Mouse (Mus musculus): ENCODE measurements around the gene Fblim1. TPM values are rescaled to one million over a fixed set of nuclear protein-coding genes. Genes with fewer than 3 reads are reported as not detected.

Gene Fblim1
- total RNA-seq, 2 experiments from 2014 or later = 0.90 to 1.1 TPM

- no peak for DNase-seq (ENCODE audit: low spot score)
Measured at GRCm38 (mm10) chr4:141625774-141626550, 20.1 kb upstream of the Fblim1 start.

DNA sequence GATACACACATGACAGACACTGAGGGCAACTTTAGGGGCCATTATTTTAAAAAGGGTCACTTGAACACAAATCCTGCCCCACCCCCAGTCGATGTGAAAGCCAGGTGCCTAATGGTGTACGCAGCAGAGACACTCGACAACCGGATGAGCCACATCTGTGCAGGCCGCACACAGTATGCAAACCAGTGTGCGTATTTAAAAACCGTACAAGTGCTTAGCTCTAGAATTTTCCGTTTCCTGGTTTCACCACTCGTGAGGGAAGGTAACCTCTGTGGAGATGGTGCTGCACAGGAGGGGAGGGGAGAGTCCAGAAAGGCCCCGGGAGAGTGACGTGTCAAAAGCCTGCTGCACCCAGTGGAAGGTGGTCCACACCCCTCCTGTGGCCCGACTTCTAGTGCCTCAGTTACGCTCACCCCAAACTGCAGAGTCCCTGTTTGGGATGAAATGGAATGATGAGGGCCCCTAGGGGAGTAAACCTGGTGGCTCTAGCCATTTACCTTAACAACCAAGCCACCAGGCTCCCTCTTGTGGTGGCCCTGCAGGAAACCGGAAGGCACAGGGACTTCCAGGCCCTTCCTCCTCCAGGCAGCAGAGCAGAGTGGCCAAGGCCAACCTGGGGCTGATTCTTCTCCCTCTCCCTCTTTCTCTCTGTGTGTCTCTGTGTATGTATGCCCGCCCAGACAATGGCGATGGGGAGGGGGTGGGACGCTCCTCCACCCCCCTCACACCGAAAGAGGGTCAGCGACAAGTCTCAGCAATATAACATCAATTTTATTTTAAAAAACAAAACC lies 19.3 kb upstream of the Fblim1 start:
- DNase-seq (ENCODE audit: low spot score) = no peak

- DNase-seq (ENCODE audit: low spot score) = no peak
Measured at GRCm38 (mm10) chr4:141624134-141624533, 18.2 kb upstream of the Fblim1 start.

DNA sequence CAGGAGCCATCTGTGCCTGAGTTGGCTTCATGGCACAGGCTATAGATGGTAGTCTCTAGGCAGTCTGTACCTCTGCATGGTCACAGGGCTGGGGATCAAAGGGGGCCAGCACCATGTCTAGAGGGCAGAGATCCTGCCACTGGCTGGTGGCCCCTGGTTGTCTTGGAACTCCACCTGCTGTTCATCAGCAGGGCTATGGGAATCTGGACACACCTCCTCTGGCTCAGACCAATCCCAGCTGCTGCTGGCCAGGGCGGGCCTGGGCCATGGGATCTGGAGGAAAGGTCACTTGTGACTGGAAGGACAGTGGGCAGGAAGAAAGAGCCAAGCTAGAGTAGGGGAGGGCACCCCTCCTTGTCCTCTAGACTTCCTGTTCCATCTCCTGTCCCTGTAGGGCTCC lies 17.8 kb upstream of the Fblim1 start, which contains the start of gene Slc25a34:
Gene Slc25a34, minus strand, starts transcription at position 156 of the 400 bp plus-strand sequence.
- DNase-seq (ENCODE audit: low spot score) = peak; percentile 79

GRCm38 (mm10) chr4:141623037-141623436 lies 17.1 kb upstream of the Fblim1 start:
- DNase-seq (ENCODE audit: low spot score) = no peak

- no peak for DNase-seq (ENCODE audit: low spot score)
Measured at GRCm38 (mm10) chr4:141622580-141622979, 16.7 kb upstream of the Fblim1 start.

DNA sequence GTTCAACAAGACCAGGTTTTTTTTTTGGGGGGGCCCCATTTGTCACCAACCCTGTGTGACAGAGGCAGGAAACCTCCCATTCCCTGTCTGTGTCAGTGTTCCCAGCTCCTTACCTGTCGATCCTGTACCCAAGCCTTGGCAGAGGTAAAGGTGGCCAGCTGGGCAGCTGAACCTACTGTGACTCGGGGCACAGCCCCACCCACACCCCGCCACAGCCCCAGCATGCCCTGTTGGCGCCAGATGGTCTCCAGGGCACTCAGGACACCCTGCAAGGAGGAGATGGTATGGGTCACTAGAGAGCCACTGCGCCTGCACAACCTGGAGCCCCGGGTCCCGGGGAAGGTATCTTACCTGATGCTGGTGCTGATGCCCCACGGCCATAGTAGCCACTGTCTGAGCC lies 16.2 kb upstream of the Fblim1 start:
- DNase-seq (ENCODE audit: low spot score) = no peak

DNA sequence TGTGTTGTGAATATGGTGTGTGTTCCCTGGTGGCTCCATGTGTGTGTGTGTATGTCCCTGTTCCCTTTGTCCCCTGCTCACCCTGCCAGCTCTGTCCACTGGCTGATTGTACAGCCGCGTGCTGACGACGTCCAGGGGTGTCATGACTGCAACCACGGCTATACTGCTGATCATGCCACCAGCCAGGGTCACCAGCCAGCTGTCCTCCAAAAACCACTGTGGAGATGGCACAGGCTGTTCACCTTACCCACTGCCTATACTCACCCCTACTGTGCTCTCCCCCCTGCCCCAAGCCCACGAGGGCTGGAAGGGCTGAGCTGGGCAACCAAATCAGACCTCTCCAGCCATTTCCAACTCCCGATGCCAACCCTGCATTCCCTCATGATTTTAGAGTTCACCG lies 15.4 kb upstream of the Fblim1 start:
- DNase-seq (ENCODE audit: low spot score) = no peak

DNA sequence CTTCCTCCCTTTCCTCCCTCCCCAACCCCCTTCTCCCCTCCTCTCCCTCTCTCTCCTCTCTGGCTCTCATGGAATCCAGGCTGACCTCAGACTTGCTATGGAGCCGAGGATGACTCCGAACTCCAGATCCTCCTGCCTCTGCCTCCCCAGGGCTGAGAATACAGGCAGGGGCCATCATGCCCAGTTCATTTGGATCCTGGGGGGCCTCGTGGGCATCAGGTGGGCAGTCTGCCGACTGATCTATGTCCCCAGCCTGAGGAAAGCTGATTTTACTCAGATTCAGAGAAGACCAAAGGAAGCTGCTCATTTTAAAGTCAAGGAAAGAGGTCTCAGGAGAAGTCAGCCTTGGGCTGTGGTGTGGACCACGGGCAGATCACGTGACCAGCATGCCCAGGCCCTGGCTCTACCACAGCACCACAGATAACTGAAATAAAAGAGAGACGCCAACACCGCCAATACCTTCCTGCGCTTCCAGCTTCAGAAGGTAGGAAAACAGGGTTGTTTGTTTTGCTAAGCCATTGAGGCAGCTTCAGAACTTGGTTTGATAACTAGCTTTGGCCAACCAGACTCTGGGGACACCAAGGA lies 13.5 kb upstream of the Fblim1 start:
- no peak for DNase-seq (ENCODE audit: low spot score)

DNA sequence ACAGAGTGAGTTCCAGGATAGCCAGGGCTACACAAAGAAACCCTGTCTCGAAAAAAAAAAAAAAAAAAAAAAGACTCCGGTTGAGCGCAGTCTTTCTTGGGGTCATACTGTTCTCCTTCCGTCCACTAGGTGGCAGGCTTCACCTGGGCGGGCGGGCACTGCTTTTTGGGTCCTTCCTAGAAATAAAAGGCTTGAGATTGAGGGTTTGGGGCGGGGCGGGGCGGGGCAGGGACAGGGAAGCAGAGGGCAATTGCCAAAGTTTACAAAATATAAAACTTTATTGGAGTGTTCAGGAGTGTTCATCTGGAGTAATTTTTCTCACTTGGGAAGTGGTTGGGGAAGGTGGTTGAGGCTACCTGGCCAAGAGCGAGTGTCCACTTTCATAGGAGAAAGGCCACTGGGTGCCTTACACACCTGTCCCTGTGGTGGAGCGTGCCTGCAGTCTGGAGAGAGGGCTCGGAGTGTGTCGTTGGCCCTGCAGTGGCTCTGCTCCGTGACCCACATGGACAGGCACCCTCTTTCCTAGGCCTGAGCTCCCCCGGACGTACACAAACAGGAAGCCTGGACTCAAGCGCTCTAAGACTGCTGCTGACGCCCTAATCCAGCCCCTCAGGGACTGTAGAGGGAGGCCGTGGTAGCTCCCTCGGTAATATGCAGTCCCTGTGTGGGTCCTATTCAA lies 12.8 kb upstream of the Fblim1 start, which contains the start of gene Tmem82:
Gene Tmem82, minus strand, starts transcription at position 69 of the 679 bp plus-strand sequence.
- peak; percentile 67 for DNase-seq (ENCODE audit: low spot score)

DNA sequence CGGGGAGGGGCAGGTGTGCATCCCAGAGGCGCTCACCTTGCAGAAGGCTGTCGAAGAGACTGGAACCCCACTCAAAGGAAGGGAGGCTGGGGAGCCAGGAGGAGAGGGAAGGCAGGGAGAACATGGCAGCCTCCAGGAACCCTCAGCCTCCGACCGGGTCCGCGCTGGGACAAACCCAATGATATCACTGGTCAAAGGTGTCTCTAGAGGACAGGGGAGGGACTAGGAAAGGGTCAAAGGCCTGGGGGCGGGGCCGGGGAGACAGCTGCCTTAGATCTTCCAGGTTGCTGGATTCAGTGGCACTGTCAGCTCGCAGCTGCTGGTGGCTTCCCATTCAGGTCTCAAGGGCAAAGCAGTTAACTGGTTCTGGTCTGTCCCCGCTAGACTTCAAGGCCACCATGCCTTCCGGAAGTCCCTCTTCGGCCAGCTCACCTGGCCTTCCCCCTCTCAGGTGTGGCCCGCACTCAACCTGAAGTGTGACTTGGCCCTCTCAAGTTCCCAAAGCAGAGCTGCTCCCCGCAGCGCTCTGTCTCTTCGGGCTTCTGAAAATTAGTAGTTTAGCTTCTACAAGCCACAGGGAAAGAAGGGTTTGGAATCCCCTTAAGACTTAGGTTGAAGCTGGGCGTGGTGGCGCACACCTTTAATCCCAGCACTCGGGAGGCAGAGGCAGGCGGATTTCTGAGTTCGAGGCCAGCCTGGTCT lies 12.1 kb upstream of the Fblim1 start:
- no peak for DNase-seq (ENCODE audit: low spot score)

DNA sequence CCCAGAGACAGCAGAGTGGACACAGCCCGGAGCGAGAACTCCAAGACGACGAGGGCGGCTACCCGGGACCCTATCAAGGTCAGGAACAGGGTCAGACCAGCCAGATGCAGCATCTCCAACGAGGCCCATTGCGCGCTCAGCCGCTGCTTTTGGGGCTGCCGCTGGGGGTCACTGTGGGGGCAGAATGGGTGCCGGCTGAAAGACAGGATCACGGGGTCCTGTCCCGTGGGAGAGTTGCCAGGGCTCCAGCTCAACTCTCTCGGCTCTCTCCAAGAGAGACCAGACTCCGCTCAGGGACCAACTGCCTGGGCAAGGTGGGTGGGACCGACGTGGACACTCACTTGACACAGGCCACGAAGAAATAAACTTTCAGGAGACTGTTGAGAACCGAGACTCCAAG lies 11.4 kb upstream of the Fblim1 start:
- peak; percentile 74 for DNase-seq (ENCODE audit: low spot score)

DNA sequence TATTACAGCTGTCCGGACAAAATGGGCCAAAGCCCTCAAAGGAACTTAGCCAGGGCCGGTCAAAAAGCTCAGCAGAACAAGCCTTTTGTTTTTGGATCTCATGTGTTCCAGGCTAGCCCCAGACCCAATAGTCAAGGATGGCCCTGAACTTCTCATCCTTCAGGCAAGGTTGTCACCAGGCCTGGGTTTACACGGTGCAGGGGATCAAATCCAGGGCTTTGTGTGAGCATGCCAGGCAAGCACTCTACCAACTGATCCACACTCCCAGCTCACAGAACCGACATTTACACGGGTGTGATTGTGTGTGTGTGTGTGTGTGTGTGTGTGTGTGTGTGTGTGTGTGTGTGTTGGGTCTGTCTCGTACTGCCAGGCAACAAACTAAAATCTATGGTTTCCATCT lies 10.9 kb upstream of the Fblim1 start:
- no peak for DNase-seq (ENCODE audit: low spot score)

DNA sequence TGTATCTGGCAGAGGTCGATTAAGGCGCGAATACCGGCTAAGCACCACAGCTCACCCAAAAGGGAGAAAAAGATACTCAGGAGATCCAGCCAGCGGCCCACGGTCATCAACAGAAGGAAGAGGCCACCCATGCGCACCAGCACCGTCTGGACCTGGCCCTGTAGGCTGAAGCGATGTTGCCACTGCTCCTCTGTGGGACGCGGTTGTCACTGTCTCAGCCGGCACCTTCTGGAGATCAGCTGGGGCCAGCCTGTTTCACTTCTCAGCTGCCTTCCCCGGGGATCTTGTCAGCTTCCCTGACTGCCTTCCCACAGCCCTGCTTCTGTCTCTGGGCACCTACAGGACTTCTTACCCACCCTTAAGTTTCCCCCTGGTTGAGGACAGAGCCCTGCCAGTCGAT lies 9.1 kb upstream of the Fblim1 start:
- DNase-seq (ENCODE audit: low spot score) = no peak

DNA sequence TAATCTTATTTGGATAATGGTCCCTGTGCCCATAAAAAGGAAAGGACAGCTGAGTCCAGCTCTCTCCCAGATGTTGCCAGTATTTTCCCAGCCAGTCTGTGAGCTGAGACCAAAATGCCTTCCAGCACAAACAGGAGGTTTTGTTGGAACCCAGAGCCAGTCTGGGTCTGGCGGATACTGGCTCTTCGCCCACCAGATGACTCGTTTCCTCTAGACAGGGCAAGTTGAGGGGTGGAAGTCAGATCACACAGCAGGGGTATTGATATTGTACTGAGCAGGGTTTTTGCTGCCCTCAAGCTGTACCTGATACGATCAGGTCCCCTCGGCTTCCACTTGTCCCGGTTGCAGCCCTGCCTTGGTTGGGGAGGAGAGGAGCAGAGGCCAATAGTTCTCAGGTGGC lies 3.6 kb upstream of the Fblim1 start:
- no peak for DNase-seq (ENCODE audit: low spot score)

DNA sequence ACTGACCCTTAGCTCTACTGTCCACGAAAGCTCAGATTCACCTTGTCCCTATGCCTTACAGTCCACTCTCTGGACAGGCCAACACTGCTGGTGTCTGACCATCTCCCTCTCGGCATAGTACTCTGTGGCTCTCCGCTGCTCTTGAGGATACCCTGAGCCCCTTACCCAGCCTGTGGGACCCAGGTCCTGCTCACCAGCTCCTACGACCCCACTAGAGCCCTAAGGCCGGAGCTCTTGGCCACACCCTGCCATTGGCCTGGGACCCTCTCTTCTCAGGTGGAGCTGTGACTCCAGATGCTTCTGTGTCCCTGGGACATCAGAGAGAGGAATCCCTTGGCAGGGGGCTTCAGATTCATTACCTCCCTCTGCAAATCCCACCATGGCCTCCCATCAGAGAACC lies 475 bp downstream of the Fblim1 start:
- no peak for DNase-seq (ENCODE audit: low spot score)

DNA sequence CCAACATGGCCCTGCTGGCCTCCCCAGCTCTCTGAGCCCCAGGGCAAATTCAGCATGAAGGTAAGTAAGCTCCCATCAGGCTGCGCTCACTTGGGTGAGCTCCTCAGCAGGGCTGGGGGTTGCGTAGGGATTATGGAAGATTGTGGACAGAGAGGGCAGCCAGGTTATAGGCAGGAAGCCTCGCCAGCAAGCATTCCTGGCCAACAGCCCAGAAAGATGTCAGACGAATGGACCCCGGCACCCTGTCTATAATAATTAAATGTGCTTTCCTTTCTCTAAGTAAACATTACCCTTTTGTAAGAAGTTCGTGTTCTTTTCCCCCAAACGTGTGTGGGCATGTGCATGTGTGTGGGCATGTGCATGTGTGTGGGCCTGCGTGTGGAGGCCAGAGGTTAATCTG lies 1.4 kb downstream of the Fblim1 start:
- DNase-seq (ENCODE audit: low spot score) = no peak

GRCm38 (mm10) chr4:141603921-141604320 lies 2.0 kb downstream of the Fblim1 start:
- DNase-seq (ENCODE audit: low spot score) = no peak

- DNase-seq (ENCODE audit: low spot score) = no peak
Measured at GRCm38 (mm10) chr4:141602523-141603223, 3.2 kb downstream of the Fblim1 start.

DNA sequence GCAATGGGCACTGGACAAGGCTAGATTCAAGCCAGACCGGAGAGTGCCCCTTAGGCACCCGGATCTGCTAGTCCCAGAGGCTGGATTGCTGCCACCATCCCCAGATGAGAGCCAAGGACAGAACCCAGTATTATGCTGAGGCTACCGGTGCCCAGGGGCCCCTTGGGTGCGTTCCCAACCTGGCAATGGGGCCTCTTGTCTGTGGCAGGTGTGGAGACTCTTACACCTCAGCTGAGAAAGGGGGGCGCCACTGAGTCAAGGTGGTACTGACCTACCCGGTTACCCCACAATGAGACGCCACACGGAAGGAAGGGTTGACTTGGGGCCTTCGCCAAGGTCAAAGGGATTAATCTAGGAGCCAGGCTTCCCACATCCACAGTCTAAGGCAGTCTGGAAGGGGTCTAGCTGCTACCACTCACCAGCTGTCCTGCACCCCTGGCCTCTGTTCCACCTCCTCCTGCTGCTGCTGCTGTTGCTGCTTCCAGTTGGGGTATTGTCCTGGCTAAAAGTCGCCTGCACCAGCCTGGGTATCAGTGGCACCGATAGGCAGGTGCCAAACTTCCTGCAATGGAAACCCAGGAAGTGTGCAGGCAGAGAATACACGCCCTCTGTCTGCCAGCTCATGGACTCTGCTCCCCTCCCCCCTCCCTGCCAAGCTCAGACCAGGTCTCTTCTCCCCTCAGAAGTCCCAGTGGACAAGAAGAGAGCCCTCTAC lies 4.6 kb downstream of the Fblim1 start:
- DNase-seq (ENCODE audit: low spot score) = no peak

All from gastrocnemius, adult 18-20 months (tissue).